Mouse (Mus musculus): ENCODE data around the gene Sumo2.
"Not testable (repeated sequence)": the region's sequence is repeated elsewhere in the genome, so short reads cannot be mapped to it uniquely, and the experiment has no call there.

DNA sequence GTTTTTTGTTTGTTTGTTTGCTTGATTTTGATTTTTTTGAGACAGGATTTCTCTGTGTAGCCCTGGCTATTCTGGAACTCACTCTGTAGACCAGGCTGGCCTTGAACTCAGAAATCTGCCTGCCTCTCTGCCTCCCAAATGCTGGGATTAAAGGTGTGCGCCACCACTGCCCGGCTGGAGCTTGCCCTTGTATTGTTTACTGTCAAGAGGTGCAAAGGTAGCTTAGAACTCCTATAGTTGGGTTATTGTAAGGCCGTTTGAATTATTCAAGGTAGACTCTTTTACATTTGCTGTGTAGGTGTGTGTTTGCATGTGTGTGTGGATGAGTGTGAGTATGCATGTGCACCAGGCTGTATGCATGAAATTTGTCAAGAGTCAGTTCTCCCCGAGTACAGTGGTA is 59.4 kb downstream of the Sumo2 start:
- TF ChIP-seq CTCF (IDR thresholded peaks at IDR 0.05; ENCODE audit: control insufficient read depth, insufficient read depth, insufficient read length); CEBPB (IDR thresholded peaks at IDR 0.05; ENCODE audit: low read depth); USF1 (IDR thresholded peaks at IDR 0.05; ENCODE audit: low read depth); MYOD1 (IDR thresholded peaks at IDR 0.05; ENCODE audit: control insufficient read depth, insufficient read length, low read depth); MAX (IDR thresholded peaks at IDR 0.05); MYOG (IDR thresholded peaks at IDR 0.05; ENCODE audit: control insufficient read depth, extremely low read depth, insufficient read length); FOSL1 (IDR thresholded peaks at IDR 0.05; ENCODE audit: insufficient read depth, low read length, poor library complexity, severe bottlenecking): not testable (repeated sequence)
